18 mouse cellular contexts compared by ENCODE assay signal in the genomic region with DNA sequence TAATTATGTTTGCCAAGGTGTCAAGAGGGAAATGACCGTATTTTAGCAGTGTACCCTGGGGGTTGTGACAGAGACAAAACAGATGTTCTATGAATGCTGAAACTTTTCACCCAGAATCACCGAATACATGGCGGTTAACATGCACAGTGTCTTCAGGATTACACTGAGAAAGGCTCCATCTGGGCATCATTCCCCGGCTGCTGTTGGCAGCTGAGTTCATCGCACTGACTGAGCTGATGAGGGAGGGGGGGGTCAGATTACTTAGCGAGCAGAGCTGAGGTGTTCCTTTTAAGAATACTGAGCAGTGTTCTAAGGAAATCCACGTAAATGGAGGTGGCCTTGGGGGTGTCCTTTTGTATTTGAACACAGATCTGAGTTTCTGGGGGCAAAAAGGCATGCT.
DNase-seq lines count a peak whose midpoint lies in the region; ATAC-seq and TF ChIP-seq lines count a peak whose summit lies in the region.
"Had no signal": no experiment of that assay in that cellular context is flagged by ENCODE, and none has a peak within 500 bp of the region (broad histone marks: within the 10 kb centered on the region; RNA-seq: fewer than 3 reads in every experiment).

No protein-coding gene starts in this region.

- no peak overlapping the region for H3K9ac ChIP-seq in heart, embryonic 12.5 days
- no peak overlapping the region for H3K9ac ChIP-seq in midbrain, postnatal 0 days (replicated peaks; ENCODE audit: low read length, poor library complexity, severe bottlenecking)
- H3K9ac ChIP-seq in midbrain, embryonic 16.5 days (ENCODE audit: low read depth, low read length), result no peak overlapping the region
- no peak overlapping the region for H3K9ac ChIP-seq in liver, postnatal 0 days (replicated peaks)
- H3K9ac ChIP-seq: liver, embryonic 15.5 days; stomach, embryonic 15.5 days had no signal

- no peaks in the 10 kb centered on the region for H3K4me1 ChIP-seq in heart, embryonic 12.5 days (replicated peaks)
- H3K4me1 ChIP-seq in midbrain, postnatal 0 days (ENCODE audit: insufficient read depth, low read length), result no peaks in the 10 kb centered on the region
- no peaks in the 10 kb centered on the region for H3K4me1 ChIP-seq in midbrain, embryonic 16.5 days (ENCODE audit: control insufficient read depth, insufficient read depth, low read length)
- H3K4me1 ChIP-seq in liver, postnatal 0 days (ENCODE audit: insufficient read depth), result no peaks in the 10 kb centered on the region
- H3K4me1 ChIP-seq: hindbrain, embryonic 10.5 days; liver, embryonic 15.5 days had no signal

- no peak overlapping the region for H3K4me2 ChIP-seq in heart, embryonic 12.5 days
- no peak overlapping the region for H3K4me2 ChIP-seq in midbrain, postnatal 0 days (ENCODE audit: low read depth, low read length, poor library complexity, severe bottlenecking)
- H3K4me2 ChIP-seq in midbrain, embryonic 16.5 days (ENCODE audit: low read length), result no peak overlapping the region
- H3K4me2 ChIP-seq in liver, postnatal 0 days (ENCODE audit: low read depth, low read length), result no peak overlapping the region
- H3K4me2 ChIP-seq: liver, embryonic 15.5 days; stomach, embryonic 15.5 days had no signal

- H3K4me3 ChIP-seq in heart, embryonic 12.5 days, result no peak overlapping the region
- no peak overlapping the region for H3K4me3 ChIP-seq in midbrain, postnatal 0 days (ENCODE audit: low read depth, low read length)
- H3K4me3 ChIP-seq in midbrain, embryonic 16.5 days (ENCODE audit: low read depth, low read length), result no peak overlapping the region
- no peak overlapping the region for H3K4me3 ChIP-seq in liver, postnatal 0 days (ENCODE audit: low read depth, low read length)
- H3K4me3 ChIP-seq: heart, adult 2 months; hindbrain, embryonic 10.5 days; liver, embryonic 15.5 days; stomach, embryonic 15.5 days had no signal

- H3K27ac ChIP-seq in heart, embryonic 12.5 days (ENCODE audit: poor library complexity, severe bottlenecking), result no peak overlapping the region
- H3K27ac ChIP-seq in midbrain, postnatal 0 days (ENCODE audit: low read depth, low read length), result no peak overlapping the region
- H3K27ac ChIP-seq in midbrain, embryonic 16.5 days (ENCODE audit: low read length), result no peak overlapping the region
- H3K27ac ChIP-seq in liver, postnatal 0 days (ENCODE audit: low read depth), result no peak overlapping the region
- H3K27ac ChIP-seq: heart, adult 2 months; hindbrain, embryonic 10.5 days; liver, embryonic 15.5 days; stomach, embryonic 15.5 days had no signal

- peak; percentile 19 to 32 for DNase-seq in cerebellum, postnatal 10 days
- no peak for DNase-seq in cerebellum, postnatal 4 days (ENCODE audit: low spot score in 2 of 2)
- DNase-seq in heart, postnatal 4 days, result peak; percentile 20
- DNase-seq in midbrain, postnatal 0 days (ENCODE audit: low spot score), result peak; percentile 36
- DNase-seq in layer of hippocampus, adult 18-20 months (ENCODE audit: low spot score in 2 of 2), result no peak
- DNase-seq in liver, postnatal 0 days, result no peak
- DNase-seq: cerebellum, adult 18-20 months; heart, adult 2 months; kidney, adult 11 months; kidney, postnatal 36 days; left cerebral cortex, postnatal 4 days had no signal

- TF ChIP-seq EP300 in liver, postnatal 0 days (IDR thresholded peaks at IDR 0.05; ENCODE audit: low read depth), result no peak

- no peaks in the 10 kb centered on the region for H3K27me3 ChIP-seq in heart, embryonic 12.5 days (replicated peaks)
- H3K27me3 ChIP-seq in midbrain, postnatal 0 days (ENCODE audit: insufficient read depth, low read length), result no peaks in the 10 kb centered on the region
- no peaks in the 10 kb centered on the region for H3K27me3 ChIP-seq in midbrain, embryonic 16.5 days (ENCODE audit: control insufficient read depth, insufficient read depth, low read depth, low read length)
- no peaks in the 10 kb centered on the region for H3K27me3 ChIP-seq in liver, postnatal 0 days (ENCODE audit: insufficient read depth, low read length)
- H3K27me3 ChIP-seq: CH12.LX; liver, embryonic 15.5 days; stomach, embryonic 15.5 days had no signal

- peaks cover 6% of the 10 kb centered on the region; the same call in 1 of the 2 replicates for H3K9me3 ChIP-seq in heart, embryonic 12.5 days (replicated peaks)
- H3K9me3 ChIP-seq in midbrain, postnatal 0 days (ENCODE audit: low read length), result no peaks in the 10 kb centered on the region
- H3K9me3 ChIP-seq in midbrain, embryonic 16.5 days (replicated peaks; ENCODE audit: control insufficient read depth, low read length, poor library complexity, severe bottlenecking), result no peaks in the 10 kb centered on the region
- no peaks in the 10 kb centered on the region; the same call in 1 of the 2 replicates for H3K9me3 ChIP-seq in liver, postnatal 0 days (ENCODE audit: low read length)
- H3K9me3 ChIP-seq: hindbrain, embryonic 10.5 days; liver, embryonic 15.5 days; stomach, embryonic 15.5 days had no signal

- WGBS in heart, embryonic 12.5 days, result 68% methylated on average over 7 of the region's 7 CpGs
- 51% methylated on average over 7 of the region's 7 CpGs for WGBS in midbrain, postnatal 0 days
- WGBS in midbrain, embryonic 16.5 days, result 45% methylated on average over 7 of the region's 7 CpGs
- 74% methylated on average over 7 of the region's 7 CpGs for WGBS in liver, postnatal 0 days (ENCODE audit: insufficient replicate concordance)

- no peak for ATAC-seq in heart, embryonic 12.5 days (ENCODE audit: insufficient number of reproducible peaks, low FRiP score)
- ATAC-seq in midbrain, postnatal 0 days (ENCODE audit: low FRiP score), result no peak
- no peak for ATAC-seq in midbrain, embryonic 16.5 days
- ATAC-seq in liver, postnatal 0 days, result no peak
- ATAC-seq: activated CD4-positive, CD25-positive, alpha-beta regulatory T cell, adult 4 months had no signal

- no peak for TF ChIP-seq CTCF in midbrain, postnatal 0 days (IDR thresholded peaks at IDR 0.05)
- no peak for TF ChIP-seq CTCF in liver, postnatal 0 days (IDR thresholded peaks at IDR 0.05; ENCODE audit: low read depth)

- no peaks in the 10 kb centered on the region for H3K36me3 ChIP-seq in heart, embryonic 12.5 days
- 0 out of 2 replicates have a peak, but pooled peaks cover 3% of the 10 kb centered on the region for H3K36me3 ChIP-seq in midbrain, postnatal 0 days (ENCODE audit: insufficient read depth, low read length)
- H3K36me3 ChIP-seq in midbrain, embryonic 16.5 days (ENCODE audit: control insufficient read depth, insufficient read depth, low read length), result no peaks in the 10 kb centered on the region; the same call in 1 of the 2 replicates
- no peaks in the 10 kb centered on the region for H3K36me3 ChIP-seq in liver, postnatal 0 days (replicated peaks; ENCODE audit: insufficient read depth, low read length)
- H3K36me3 ChIP-seq: liver, embryonic 15.5 days; stomach, embryonic 15.5 days had no signal

Comparison
In these comparisons a context has a peak if more than half of its experiments do, and no peak if none do; other contexts are left out.
1. DNase-seq: peak in cerebellum, postnatal 10 days (2 of 2), heart, postnatal 4 days (single experiment) and midbrain, postnatal 0 days (single experiment); none in cerebellum, postnatal 4 days (0 of 2), layer of hippocampus, adult 18-20 months (0 of 2) and liver, postnatal 0 days (single experiment).